Mouse (Mus musculus) lung, embryonic 14.5 days (tissue): ENCODE measurements around the gene Smdt1. TPM values are rescaled to one million over a fixed set of nuclear protein-coding genes. Genes with fewer than 3 reads are reported as not detected.
"Not testable (repeated sequence)": the region's sequence is repeated elsewhere in the genome, so short reads cannot be mapped to it uniquely, and the experiment has no call there.

Experiments
- ATAC-seq: fragments of 200-750 bp; cut with Nextera tagmentation; 2 replicates; pipeline ENCODE4 v1.8.0; 2017; ENCODE audit warnings: mild to moderate bottlenecking, moderate TSS enrichment, moderate library complexity; ENCODE audit not compliant: insufficient read depth
- DNase-seq: peaks from one replicate; pipeline ENCODE4 v3.0.0-alpha.2; 2015
- H3K27ac ChIP-seq: fragments of 300-500 bp; sonication (generic); 2 replicates; pipeline ENCODE4 v1.5.1; 2014; ENCODE audit warnings: low read depth, mild to moderate bottlenecking, moderate library complexity
- H3K27me3 ChIP-seq: fragments of 300-500 bp; sonication (generic); 2 replicates; pipeline ENCODE4 v1.6.1; 2014; ENCODE audit warnings: low read length, control low read depth; ENCODE audit not compliant: insufficient read depth
- H3K36me3 ChIP-seq: fragments of 300-500 bp; sonication (generic); 2 replicates; pipeline ENCODE4 v1.6.1; 2014; ENCODE audit warnings: control low read depth; ENCODE audit not compliant: insufficient read depth
- H3K4me1 ChIP-seq: fragments of 300-500 bp; sonication (generic); 2 replicates; pipeline ENCODE4 v1.6.1; 2014; ENCODE audit warnings: antibody characterized with exemption, control low read depth; ENCODE audit not compliant: insufficient read depth
- H3K4me2 ChIP-seq: fragments of 300-500 bp; sonication (generic); 2 replicates; pipeline ENCODE4 v1.6.1; 2014; ENCODE audit warnings: mild to moderate bottlenecking
- H3K4me3 ChIP-seq: fragments of 300-500 bp; sonication (generic); 2 replicates; pipeline ENCODE4 v1.5.1; 2014; ENCODE audit warnings: low read depth, low read length
- H3K9ac ChIP-seq: fragments of 300-500 bp; sonication (generic); 2 replicates; pipeline ENCODE4 v1.6.1; 2014
- H3K9me3 ChIP-seq: fragments of 300-500 bp; sonication (generic); 2 replicates; pipeline ENCODE4 v1.6.1; 2016; ENCODE audit warnings: low read depth, low read length, control low read depth
- CTCF ChIP-seq: IDR thresholded peaks from 2 replicates; pipeline ENCODE4 v1.5.1; 2016; ENCODE audit warnings: antibody characterized with exemption, low read depth
- WGBS: fragments of 180-500 bp; shearing (Covaris S2); extraction: QIAGEN DNeasy Blood & Tissue Kit; methylation state at CpG from one replicate; pipeline ENCODE4 v1.1.7; 2014; 5-methylcytosine and 5-hydroxymethylcytosine counted together
- polyA plus RNA-seq: library from polyadenylated mRNA; unstranded; fragments of >200 nt; fragmentation: Nextera tagmentation; extraction: Ambion mirVana; gene quantifications from 2 replicates; pipeline ENCODE4 v1.2.1, GENCODE M21; 2014

The Smdt1 gene
- polyA plus RNA-seq, 1 experiment from 2014 or later: 226 TPM

DNA sequence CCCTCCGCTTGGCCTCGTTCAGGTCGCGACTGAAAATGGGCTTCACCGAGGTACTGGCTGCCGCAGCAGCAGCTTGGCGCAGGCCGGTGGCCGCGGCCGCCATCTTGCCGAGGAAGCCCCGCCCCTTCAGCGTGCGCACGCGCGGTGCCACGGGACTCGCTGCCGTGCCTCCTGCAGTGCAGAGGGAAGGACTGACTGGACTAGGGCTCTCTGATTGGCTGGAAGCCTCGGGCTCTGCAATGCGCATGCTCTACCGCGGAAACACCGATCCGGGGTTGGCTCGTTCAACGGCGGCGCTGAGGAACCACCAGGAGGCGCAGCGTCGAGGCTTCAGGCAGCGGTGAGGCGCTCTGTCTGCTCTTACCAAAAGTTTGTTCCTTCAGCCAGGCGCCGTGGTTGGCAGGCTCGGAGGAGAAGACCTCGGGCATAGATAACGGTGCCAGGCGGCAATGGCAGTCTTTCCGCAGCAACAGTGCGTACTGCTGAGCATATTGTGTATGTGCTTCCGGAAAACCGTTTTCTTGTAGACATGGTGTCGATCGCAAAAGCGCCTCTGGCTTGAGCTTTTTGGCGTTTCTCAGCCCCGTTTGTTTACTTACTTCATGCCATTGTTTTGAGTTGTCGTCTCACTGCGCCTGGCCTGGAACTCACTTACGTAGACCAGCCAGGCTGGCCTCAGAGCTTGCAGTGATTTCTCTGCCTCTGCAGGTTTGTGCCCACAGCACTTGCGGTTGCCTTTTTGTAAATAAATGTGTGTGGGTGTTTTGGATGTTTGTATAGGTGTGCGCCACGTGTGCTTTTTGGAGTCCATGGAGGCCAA, 15.6 kb downstream of the Smdt1 start, which contains the start of gene Ndufa6:
Ndufa6 (minus strand) TSS at position 197 of the 820 bp plus-strand sequence.
- TF ChIP-seq CTCF: peak; percentile 98
- 1% methylated on average over 57 of the region's 57 CpGs for WGBS

DNA sequence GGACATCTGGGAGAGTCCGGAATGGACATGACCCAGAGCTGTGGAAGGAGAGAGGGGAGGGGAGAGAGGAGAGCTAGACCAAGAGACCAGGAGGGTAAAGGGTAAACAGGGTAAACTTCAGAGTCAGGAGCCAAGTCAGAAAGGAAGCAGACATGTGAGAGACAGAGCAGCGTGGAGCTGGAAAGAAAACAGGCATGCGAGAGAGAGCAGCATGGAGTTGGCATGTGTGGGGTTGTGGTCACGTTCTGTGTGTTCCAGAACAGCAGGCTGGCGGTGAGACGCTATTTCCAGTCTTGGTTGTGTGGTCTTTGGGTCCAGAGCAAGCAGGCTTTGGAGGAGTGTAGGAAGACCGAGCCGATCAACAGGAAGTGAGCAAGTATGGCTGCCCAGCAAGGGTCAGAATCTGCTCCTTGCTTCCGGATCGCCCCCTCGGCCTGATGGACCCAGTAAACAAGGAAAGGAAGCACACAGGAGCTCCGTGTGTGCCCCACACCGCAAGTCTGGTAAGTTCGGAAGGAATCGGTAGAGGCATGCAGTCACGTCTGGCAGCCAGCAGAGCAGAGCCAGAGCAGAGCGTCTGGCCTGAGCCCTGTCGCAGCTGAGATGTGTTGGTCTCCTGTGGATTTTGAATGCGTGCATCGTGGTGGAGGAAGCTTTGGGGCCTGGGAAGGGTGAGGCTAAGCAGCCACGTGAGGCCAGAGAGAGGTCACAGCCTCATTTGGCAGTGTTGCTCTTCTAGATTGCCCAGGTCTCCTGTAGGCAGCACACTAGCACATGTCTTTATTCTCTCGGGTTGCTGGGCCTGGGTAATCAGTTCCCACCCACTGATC, 19.9 kb downstream of the Smdt1 start:
- H3K36me3 ChIP-seq: no peaks in the 10 kb centered on the region
- no peak for ATAC-seq
- no peaks in the 10 kb centered on the region for H3K9me3 ChIP-seq
- H3K27me3 ChIP-seq: no peaks in the 10 kb centered on the region
- TF ChIP-seq CTCF: no peak
- DNase-seq: no peak
- no peak overlapping the region for H3K4me3 ChIP-seq
- WGBS: 53% methylated on average over 22 of the region's 22 CpGs
- H3K9ac ChIP-seq: no peak overlapping the region
- peak overlapping the region; percentile 24; the same call in 1 of the 2 replicates for H3K27ac ChIP-seq
- no peaks in the 10 kb centered on the region for H3K4me1 ChIP-seq
- no peak overlapping the region for H3K4me2 ChIP-seq

More for the DNA sequence above, 15.6 kb downstream of the Smdt1 start, which contains the start of gene Ndufa6:
- peak; percentile 100 for ATAC-seq
- Histone ChIP-seq H3K36me3 (peaks cover 24% of the 10 kb centered on the region), H3K4me2 (peak within 1 kb of the TSS; percentile 95), H3K4me1 (no peaks in the 10 kb centered on the region), H3K27ac (peak within 1 kb of the TSS; percentile 92), H3K4me3 (peak within 1 kb of the TSS; percentile 97), H3K9me3 (no peaks in the 10 kb centered on the region), H3K27me3 (no peaks in the 10 kb centered on the region), H3K9ac (peak within 1 kb of the TSS; percentile 95)
- DNase-seq: peak; percentile 99

DNA sequence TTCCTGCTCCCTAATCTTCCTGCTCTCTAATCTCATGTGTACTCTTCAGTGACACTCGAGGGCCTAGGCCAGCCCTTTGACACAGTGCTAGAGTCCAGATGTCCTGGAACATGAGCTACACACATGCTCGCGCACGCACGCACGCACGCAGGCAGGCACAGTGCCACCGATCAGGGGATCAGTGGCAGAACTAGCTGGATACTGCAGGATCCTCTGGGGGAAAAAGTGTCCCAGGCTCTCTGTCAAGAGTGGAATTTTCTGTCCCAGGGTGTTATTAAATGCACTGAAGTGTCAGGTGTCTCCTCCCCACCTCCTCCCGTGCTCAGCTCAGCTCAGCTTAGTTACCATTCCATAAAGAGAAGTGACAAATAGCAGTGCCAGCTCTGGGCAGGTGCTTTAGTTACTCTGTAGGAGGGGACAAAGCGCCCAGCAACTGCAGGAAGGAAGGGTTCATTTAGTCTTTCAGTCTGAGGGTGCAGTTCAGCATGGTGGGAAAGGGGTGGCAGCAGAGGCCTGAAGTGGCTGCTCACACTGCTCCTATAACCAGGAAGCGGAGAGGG, 22.8 kb downstream of the Smdt1 start:
- no peaks in the 10 kb centered on the region for H3K9me3 ChIP-seq
- H3K4me1 ChIP-seq: no peaks in the 10 kb centered on the region
- TF ChIP-seq CTCF: peak; percentile 57
- 62% methylated on average over 11 of the region's 11 CpGs for WGBS
- H3K4me3 ChIP-seq: no peak overlapping the region
- DNase-seq (peak; percentile 38), ATAC-seq (no peak; the same call in 1 of the 2 replicates)
- no peaks in the 10 kb centered on the region for H3K36me3 ChIP-seq
- no peak overlapping the region for H3K4me2 ChIP-seq
- no peak overlapping the region for H3K27ac ChIP-seq
- H3K27me3 ChIP-seq: no peaks in the 10 kb centered on the region
- H3K9ac ChIP-seq: no peak overlapping the region

DNA sequence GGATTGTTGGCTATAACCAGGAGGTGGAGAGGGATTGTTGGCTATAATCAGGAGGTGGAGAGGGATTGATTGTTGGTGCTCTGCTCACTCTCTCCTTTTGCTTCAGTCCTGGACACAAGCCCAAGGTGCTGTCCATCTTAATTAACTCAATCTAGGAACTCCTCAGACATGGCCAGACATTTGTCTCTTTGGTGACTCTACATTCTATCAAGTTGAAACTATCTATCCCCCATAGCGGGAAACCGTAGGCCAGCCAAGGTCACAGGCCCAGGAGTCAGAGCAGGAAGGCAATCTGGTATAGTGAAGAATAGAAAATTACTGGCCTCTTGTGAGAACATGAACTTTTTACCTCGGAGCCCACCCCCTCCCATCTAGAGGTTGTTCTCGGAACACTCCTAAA, 23.5 kb downstream of the Smdt1 start:
- Histone ChIP-seq H3K27ac (no peak overlapping the region), H3K36me3 (no peaks in the 10 kb centered on the region), H3K27me3 (no peaks in the 10 kb centered on the region), H3K9me3 (no peaks in the 10 kb centered on the region), H3K4me2 (no peak overlapping the region), H3K4me1 (no peaks in the 10 kb centered on the region), H3K9ac (no peak overlapping the region), H3K4me3 (no peak overlapping the region)
- DNase-seq (no peak), ATAC-seq (no peak)
- WGBS: 69% methylated on average over 3 of the region's 4 CpGs
- no peak for TF ChIP-seq CTCF

DNA sequence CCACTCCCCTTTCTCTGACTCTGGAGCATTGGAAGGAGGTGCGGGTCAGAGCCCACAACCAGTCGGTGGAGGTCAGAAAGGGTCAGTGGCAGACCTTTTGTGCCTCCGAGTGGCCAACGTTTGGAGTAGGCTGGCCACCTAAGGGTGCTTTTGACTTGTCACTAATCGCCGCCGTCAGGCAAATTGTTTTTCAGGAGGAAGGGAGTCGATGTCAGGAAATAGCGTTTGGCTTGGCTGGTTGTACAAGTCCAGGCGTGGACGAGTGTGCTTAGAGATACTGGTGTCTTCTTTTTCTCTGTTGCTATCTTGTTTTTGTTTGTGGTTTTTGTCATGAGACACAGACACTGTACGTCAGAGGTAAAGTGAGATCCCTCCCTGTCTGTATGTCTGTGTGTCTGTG, 25.0 kb downstream of the Smdt1 start:
- not testable (repeated sequence) for H3K9me3 ChIP-seq, H3K4me3 ChIP-seq, H3K27me3 ChIP-seq, H3K36me3 ChIP-seq, ATAC-seq, DNase-seq, H3K4me2 ChIP-seq, H3K9ac ChIP-seq, H3K4me1 ChIP-seq, H3K27ac ChIP-seq
- 73% methylated on average over 7 of the region's 12 CpGs for whole genome bisulfite sequencing

DNA sequence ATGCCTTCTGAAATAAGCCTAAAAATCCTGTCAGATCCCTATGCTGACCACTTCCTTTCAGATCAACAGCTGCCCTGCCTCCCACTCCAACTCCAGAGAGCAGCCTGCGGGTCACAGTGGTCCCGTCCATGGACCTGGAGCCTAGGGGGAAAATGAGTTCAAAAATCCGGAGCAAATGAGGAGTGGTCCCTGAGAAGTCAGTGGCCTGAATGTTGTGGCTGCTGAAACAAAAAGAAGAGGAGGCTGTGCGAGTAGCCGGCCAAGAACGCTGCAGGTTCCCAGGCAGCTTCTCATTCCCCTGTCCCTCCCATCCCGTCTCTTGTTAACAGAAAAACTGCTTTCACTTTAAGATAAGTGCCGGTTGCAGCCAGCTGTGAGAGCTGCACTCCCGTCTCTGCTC, 25.8 kb downstream of the Smdt1 start:
- not testable (repeated sequence) for H3K4me2 ChIP-seq, H3K36me3 ChIP-seq, ATAC-seq, H3K9me3 ChIP-seq, DNase-seq, H3K27me3 ChIP-seq, H3K4me3 ChIP-seq, H3K27ac ChIP-seq, H3K9ac ChIP-seq, H3K4me1 ChIP-seq
- 11% methylated on average over 5 of the region's 9 CpGs for WGBS

DNA sequence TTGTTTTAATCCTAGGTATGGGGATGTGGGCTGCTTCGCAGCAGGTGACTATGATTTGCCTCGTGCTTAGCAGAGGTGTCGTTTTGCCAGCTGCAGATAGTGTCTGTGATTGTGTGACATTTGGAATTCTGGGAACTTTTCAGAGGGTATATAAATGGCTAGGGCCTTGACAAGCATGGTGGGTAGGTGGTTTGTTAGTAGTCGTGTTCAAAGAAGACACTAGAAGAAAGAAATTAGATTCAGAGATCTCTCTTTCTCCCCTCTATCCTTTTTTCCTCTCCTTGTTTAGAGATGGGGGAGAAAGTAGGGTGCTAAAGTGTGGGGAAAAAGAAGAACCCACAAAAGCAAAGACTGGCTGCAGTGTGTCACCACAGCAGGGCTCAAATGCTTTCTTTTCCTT, 29.4 kb downstream of the Smdt1 start:
- H3K27ac ChIP-seq: no peak overlapping the region
- H3K9ac ChIP-seq: no peak overlapping the region
- ATAC-seq: no peak
- no peak for TF ChIP-seq CTCF
- H3K4me3 ChIP-seq: no peak overlapping the region
- no peak for DNase-seq
- no peaks in the 10 kb centered on the region for H3K27me3 ChIP-seq
- WGBS: 76% methylated on average over 4 of the region's 4 CpGs
- no peaks in the 10 kb centered on the region for H3K36me3 ChIP-seq
- no peak overlapping the region for H3K4me2 ChIP-seq
- no peaks in the 10 kb centered on the region for H3K4me1 ChIP-seq
- H3K9me3 ChIP-seq: no peaks in the 10 kb centered on the region
